Mouse (Mus musculus) heart, postnatal 0 days (tissue): Measurements from ENCODE around the gene Serpinb9b.

Experiments
- CTCF ChIP-seq: IDR thresholded peaks from 2 replicates; pipeline ENCODE4 v1.5.1; 2016; ENCODE audit warnings: antibody characterized with exemption, control low read depth, low read depth
- EP300 ChIP-seq: IDR thresholded peaks from 2 replicates; pipeline ENCODE4 v1.6.1; 2016; ENCODE audit warnings: antibody characterized with exemption, low read depth

- TF ChIP-seq CTCF = no peak
- no peak for TF ChIP-seq EP300
These were observed 33.3 kb upstream of the Serpinb9b start for GRCm38 (mm10) chr13:32993894-32994242.
